ENCODE assay signal across 1 mouse cellular context in genomic region chr14:101640153-101640843, GRCm38 (mm10).
TF ChIP-seq lines count a peak whose summit lies in the region.

Commd6 (minus strand) TSS chr14:101640686.

TF ChIP-seq in CH12.LX, 34 proteins besides CTCF, POLR2A, EP300 and RAD21 (continued from another document):
- TF ChIP-seq IRF4 (IDR thresholded peaks at IDR 0.05; ENCODE audit: low read depth, low read length) (no peak), MEF2A (IDR thresholded peaks at IDR 0.05; ENCODE audit: borderline replicate concordance, low read depth, low read length) (peak; percentile 25; the same call in 1 of the 2 replicates), ZMIZ1 (IDR thresholded peaks at IDR 0.05; ENCODE audit: low read depth, low read length) (peak; percentile 56; the same call in 1 of the 2 replicates), CHD1 (IDR thresholded peaks at IDR 0.05; ENCODE audit: low read depth, low read length) (no peak), ZNF384 (IDR thresholded peaks at IDR 0.05; ENCODE audit: low read depth, low read length) (no peak), NELFE (IDR thresholded peaks at IDR 0.05; ENCODE audit: low read depth, low read length) (peak; percentile 85), BHLHE40 (IDR thresholded peaks at IDR 0.05; ENCODE audit: low read depth, low read length) (peak; percentile 71; the same call in 1 of the 2 replicates), JUN (IDR thresholded peaks at IDR 0.05; ENCODE audit: insufficient read depth, low read depth, low read length) (no peak), TCF12 (IDR thresholded peaks at IDR 0.05; ENCODE audit: low read depth, low read length) (peak; percentile 54; the same call in 1 of the 2 replicates), KAT2A (IDR thresholded peaks at IDR 0.05; ENCODE audit: insufficient replicate concordance, low read length) (0 out of 2 replicates have a peak, but pooled peaks have one; percentile 17), MXI1 (IDR thresholded peaks at IDR 0.05; ENCODE audit: low read depth, low read length) (peak; percentile 46), CHD2 (IDR thresholded peaks at IDR 0.05; ENCODE audit: low read length) (no peak), MAZ (IDR thresholded peaks at IDR 0.05; ENCODE audit: low read depth, low read length) (no peak), ETS1 (conservative IDR thresholded peaks at IDR 0.05; ENCODE audit: low read depth, low read length) (no peak), RCOR1 (conservative IDR thresholded peaks at IDR 0.05; ENCODE audit: low read depth, low read length) (no peak), ZKSCAN1 (IDR thresholded peaks at IDR 0.05; ENCODE audit: borderline replicate concordance, low read depth, low read length) (no peak), USF1 (IDR thresholded peaks at IDR 0.05; ENCODE audit: low read depth, low read length) (no peak), POLR2AphosphoS2 (IDR thresholded peaks at IDR 0.05; ENCODE audit: low read depth, low read length) (peak; percentile 75; the same call in 1 of the 2 replicates), ZC3H11A (IDR thresholded peaks at IDR 0.05; ENCODE audit: low read depth, low read length) (no peak), MAX (IDR thresholded peaks at IDR 0.05; ENCODE audit: low read length) (peak; percentile 49), NRF1 (IDR thresholded peaks at IDR 0.05; ENCODE audit: low read depth, low read length) (peak; percentile 97), MAFK (IDR thresholded peaks at IDR 0.05; ENCODE audit: insufficient replicate concordance, low read length) (no peak)
